Mouse (Mus musculus) forebrain, embryonic 11.5 days (tissue): Measurements from ENCODE around the gene Fzd2. TPM values are rescaled to one million over a fixed set of nuclear protein-coding genes. Genes with fewer than 3 reads are reported as not detected.
A peak's percentile ranks its signal among the peaks of the same experiment; 100 is the strongest.
"Not testable (repeated sequence)": the region's sequence is repeated elsewhere in the genome, so short reads cannot be mapped to it uniquely, and the experiment has no call there.

Experiments
- ATAC-seq: fragments of 200-750 bp; cut with Nextera tagmentation; replicated peaks from 2 replicates; pipeline ENCODE4 v1.8.0; 2017; ENCODE audit warnings: moderate TSS enrichment; ENCODE audit not compliant: low FRiP score
- DNase-seq: peaks from one replicate; pipeline ENCODE4 v3.0.0-alpha.2; 2017; ENCODE audit warnings: low spot score
- H3K27ac ChIP-seq: fragments of 300-500 bp; sonication (generic); 2 replicates; pipeline ENCODE4 v1.5.1; 2014; ENCODE audit warnings: low read depth, low read length
- H3K27me3 ChIP-seq: fragments of 300-500 bp; sonication (generic); 2 replicates; pipeline ENCODE4 v1.6.1; 2014; ENCODE audit warnings: mild to moderate bottlenecking, low read length, mixed read lengths; ENCODE audit not compliant: control insufficient read depth, insufficient read depth
- H3K36me3 ChIP-seq: fragments of 300-500 bp; sonication (generic); 2 replicates; pipeline ENCODE4 v1.6.1; 2014; ENCODE audit warnings: mild to moderate bottlenecking, low read length, moderate library complexity, mixed read lengths; ENCODE audit not compliant: control insufficient read depth, insufficient read depth
- H3K4me1 ChIP-seq: fragments of 300-500 bp; sonication (generic); replicated peaks from 2 replicates; pipeline ENCODE4 v1.6.1; 2014; ENCODE audit warnings: low read length, mixed read lengths; ENCODE audit not compliant: control insufficient read depth, insufficient read depth
- H3K4me2 ChIP-seq: fragments of 300-500 bp; sonication (generic); 2 replicates; pipeline ENCODE4 v1.6.1; 2014; ENCODE audit warnings: low read depth, mild to moderate bottlenecking, low read length, moderate library complexity, mixed read lengths; ENCODE audit not compliant: severe bottlenecking
- H3K4me3 ChIP-seq: fragments of 300-500 bp; sonication (generic); 2 replicates; pipeline ENCODE4 v1.5.1; 2014; ENCODE audit warnings: low read depth, low read length
- H3K9ac ChIP-seq: fragments of 300-500 bp; sonication (generic); 2 replicates; pipeline ENCODE4 v1.6.1; 2014; ENCODE audit warnings: low read length
- H3K9me3 ChIP-seq: fragments of 300-500 bp; sonication (generic); 2 replicates; pipeline ENCODE4 v1.6.1; 2016; ENCODE audit warnings: low read length, mixed read lengths; ENCODE audit not compliant: control insufficient read depth
- WGBS: fragments of 180-500 bp; shearing (Covaris S2); extraction: QIAGEN DNeasy Blood & Tissue Kit; methylation state at CpG from one replicate; pipeline ENCODE4 v1.1.7; 2014; 5-methylcytosine and 5-hydroxymethylcytosine counted together
- polyA plus RNA-seq: library from polyadenylated mRNA; unstranded; fragments of >200 nt; fragmentation: Nextera tagmentation; extraction: Ambion mirVana; gene quantifications from 2 replicates; pipeline ENCODE4 v1.2.1, GENCODE M21; 2014

The Fzd2 gene
- 45.2 and 46.3 TPM in 2 replicates for polyA plus RNA-seq

DNA sequence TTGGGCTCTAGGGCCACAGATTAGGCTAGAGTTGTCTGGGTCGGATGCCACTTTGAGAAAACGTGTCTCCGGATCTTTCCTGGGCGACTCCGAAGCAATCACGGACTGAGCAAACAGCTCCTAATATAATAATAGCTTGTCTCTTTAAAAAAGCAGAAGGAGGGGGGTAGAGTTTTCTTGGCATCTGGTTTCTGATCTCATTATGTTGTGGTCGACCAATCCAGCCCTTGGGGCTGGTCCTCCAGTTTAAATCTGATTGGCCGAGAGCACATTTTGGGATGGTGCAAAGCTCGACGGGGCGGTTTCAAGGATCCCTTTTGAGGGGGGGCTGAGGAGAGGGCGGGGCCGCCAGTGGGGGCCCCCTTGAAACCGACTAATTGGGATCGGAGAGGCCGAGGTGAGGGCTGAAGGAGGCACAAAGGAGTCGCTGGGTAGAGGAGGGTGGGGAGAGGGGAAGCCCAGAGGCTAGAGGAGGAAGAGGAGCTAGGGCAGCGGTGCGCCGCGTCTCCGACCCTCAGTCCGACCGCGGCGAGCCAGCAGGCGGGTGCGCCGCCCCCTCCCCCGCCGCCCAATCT is at the start of gene Fzd2:
Gene Fzd2 (plus strand): TSS at position 387 of the 575 bp plus-strand sequence.
- Histone ChIP-seq H3K9ac (peak within 1 kb of the TSS; percentile 99), H3K27ac (peak within 1 kb of the TSS; percentile 100), H3K4me3 (peak within 1 kb of the TSS; percentile 78), H3K36me3 (no peaks in the 10 kb centered on the region), H3K27me3 (no peaks in the 10 kb centered on the region), H3K4me2 (peak within 1 kb of the TSS; percentile 70), H3K4me1 (peaks cover 12% of the 10 kb centered on the region), H3K9me3 (no peaks in the 10 kb centered on the region)
- whole genome bisulfite sequencing, result under 1% methylated on average over 29 of the region's 31 CpGs
- DNase-seq (peak; percentile 99), ATAC-seq (peak; percentile 92)

DNA sequence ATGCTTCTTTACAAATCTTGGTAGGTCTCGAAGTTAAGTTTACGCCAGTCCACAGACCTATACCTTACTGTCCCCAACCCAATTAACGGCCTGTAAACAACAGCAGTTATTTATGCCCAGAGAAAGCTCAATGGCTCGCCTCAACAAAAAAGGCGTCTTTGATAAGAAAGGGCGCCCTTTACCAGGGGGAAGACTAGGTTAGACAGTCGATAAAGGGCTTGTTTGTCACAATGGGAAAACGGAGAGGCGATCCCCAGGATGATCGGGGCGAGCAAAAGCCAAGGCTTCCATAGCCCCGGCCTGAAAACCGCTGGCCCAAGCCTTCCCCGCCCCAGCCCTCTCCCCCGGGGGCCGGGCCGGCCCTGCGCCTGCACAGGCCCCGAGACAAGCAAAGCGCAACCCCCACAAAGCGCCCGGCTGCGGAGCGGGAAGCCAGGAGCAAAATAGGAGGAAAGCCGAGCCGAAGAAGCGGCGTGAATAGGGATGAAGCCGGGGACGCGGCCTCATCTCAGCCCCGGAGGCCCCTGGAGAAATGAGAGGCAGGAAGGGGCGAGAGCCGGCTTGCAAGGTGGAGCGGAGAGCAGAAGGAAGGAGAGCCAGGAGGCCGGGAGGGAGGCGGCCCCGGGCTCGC is 48.7 kb upstream of the Fzd2 start:
- peak overlapping the region; percentile 98 for H3K9ac ChIP-seq
- no peaks in the 10 kb centered on the region; the same call in 1 of the 2 replicates for H3K4me1 ChIP-seq
- DNase-seq, result no peak
- H3K4me2 ChIP-seq, result peak overlapping the region; percentile 53
- peak; percentile 45 for ATAC-seq
- H3K36me3 ChIP-seq, result no peaks in the 10 kb centered on the region
- H3K9me3 ChIP-seq, result no peaks in the 10 kb centered on the region
- H3K4me3 ChIP-seq, result peak overlapping the region; percentile 96
- peak overlapping the region; percentile 92 for H3K27ac ChIP-seq
- under 1% methylated on average over 39 of the region's 39 CpGs for WGBS
- H3K27me3 ChIP-seq, result no peaks in the 10 kb centered on the region

DNA sequence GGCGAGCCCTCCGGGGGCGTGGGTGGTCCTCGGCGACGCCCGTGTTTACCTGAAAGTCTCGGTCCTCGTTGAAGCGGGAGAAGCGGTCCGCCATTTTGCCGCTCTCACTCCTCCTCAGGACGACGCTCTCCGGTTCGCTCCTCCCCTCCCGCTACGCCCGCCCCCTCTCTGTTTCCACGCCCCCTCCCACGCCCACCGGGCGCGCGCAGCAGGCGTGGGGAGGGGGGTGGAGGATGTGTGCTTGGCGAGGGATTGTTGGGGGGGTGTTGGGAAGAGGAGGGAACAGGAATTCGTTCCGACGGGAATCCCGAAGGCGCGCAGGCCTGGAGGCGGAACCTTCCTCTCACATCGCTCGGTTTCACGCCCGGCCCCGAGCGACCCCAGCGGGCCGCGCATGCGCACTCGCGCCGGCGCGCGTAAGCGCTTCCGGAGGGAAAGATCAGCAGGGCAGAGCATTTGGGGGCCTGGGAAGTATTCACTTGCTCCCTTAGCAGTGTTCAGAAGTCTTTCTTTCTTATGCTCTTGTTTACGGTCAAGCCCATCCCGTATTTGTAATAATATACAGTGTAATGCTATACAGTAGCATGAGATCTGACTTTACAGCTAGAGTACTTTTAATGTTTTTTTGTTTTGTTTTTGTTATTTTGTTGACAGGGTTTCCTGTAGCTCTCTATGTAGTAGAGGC is 48.0 kb upstream of the Fzd2 start, which contains the start of gene Gpatch8:
Gene Gpatch8 (minus strand): TSS at position 362 of the 685 bp plus-strand sequence.
- peak within 1 kb of the TSS; percentile 53 for H3K4me2 ChIP-seq
- H3K27ac ChIP-seq, result peak within 1 kb of the TSS; percentile 92
- WGBS, result under 1% methylated on average over 45 of the region's 55 CpGs
- no peaks in the 10 kb centered on the region for H3K9me3 ChIP-seq
- H3K36me3 ChIP-seq, result no peaks in the 10 kb centered on the region
- H3K9ac ChIP-seq, result peak within 1 kb of the TSS; percentile 98
- no peaks in the 10 kb centered on the region; the same call in 1 of the 2 replicates for H3K4me1 ChIP-seq
- DNase-seq (peak; percentile 98), ATAC-seq (peak; percentile 92)
- H3K27me3 ChIP-seq, result no peaks in the 10 kb centered on the region
- H3K4me3 ChIP-seq, result peak within 1 kb of the TSS; percentile 96

DNA sequence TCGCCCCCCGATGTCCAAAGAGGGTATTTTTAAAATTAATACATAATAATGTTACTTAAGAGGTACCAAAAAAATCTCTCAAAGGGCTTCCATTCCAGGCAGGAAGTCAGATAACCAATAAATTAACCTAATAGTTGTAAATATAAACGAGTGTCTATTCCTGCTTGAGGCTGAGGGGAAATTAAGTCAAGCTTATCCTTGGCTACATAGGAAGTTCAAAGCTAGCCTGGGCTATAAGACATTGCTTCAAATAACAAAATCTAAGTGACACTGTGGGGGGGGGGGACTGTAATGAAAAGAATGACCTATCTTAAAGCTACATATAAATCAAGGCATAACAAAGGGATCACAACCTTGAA is 47.5 kb upstream of the Fzd2 start:
- Histone ChIP-seq H3K4me1 (no peaks in the 10 kb centered on the region; the same call in 1 of the 2 replicates), H3K4me3 (peak overlapping the region; percentile 96; the same call in 1 of the 2 replicates), H3K4me2 (peak overlapping the region; percentile 43; the same call in 1 of the 2 replicates), H3K27ac (peak overlapping the region; percentile 92; the same call in 1 of the 2 replicates), H3K27me3 (no peaks in the 10 kb centered on the region), H3K36me3 (no peaks in the 10 kb centered on the region), H3K9me3 (no peaks in the 10 kb centered on the region), H3K9ac (no peak overlapping the region)
- DNase-seq (no peak), ATAC-seq (0 out of 2 replicates have a peak, but pooled peaks have one; percentile 11)
- 22% methylated on average over 3 of the region's 3 CpGs for WGBS

DNA sequence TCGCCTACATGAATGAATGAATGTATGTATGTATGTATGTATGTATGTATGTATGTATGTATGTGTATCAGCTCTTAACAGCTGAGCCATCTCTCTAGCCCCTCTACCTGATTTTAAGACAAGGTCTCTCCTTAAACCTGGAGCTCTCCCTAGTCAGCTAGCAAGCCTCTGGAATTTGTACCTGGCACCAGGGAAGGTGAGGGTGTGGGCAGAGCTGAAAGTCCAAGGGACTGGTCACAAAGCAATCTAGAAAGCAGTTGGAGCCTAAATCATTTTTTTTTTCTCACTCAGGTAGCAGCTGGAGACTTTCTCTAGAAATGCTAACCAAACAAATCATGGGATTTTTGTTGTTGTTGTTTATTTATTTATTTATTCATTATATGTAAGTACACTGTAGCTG is 46.8 kb upstream of the Fzd2 start:
- Histone ChIP-seq H3K4me3 (no peak overlapping the region), H3K4me2 (no peak overlapping the region), H3K27ac (no peak overlapping the region), H3K4me1 (no peaks in the 10 kb centered on the region; the same call in 1 of the 2 replicates), H3K9ac (no peak overlapping the region), H3K27me3 (no peaks in the 10 kb centered on the region), H3K36me3 (no peaks in the 10 kb centered on the region), H3K9me3 (no peaks in the 10 kb centered on the region)
- ATAC-seq (no peak), DNase-seq (no peak)
- 96% methylated on average over 1 of the region's 1 CpGs for WGBS

DNA sequence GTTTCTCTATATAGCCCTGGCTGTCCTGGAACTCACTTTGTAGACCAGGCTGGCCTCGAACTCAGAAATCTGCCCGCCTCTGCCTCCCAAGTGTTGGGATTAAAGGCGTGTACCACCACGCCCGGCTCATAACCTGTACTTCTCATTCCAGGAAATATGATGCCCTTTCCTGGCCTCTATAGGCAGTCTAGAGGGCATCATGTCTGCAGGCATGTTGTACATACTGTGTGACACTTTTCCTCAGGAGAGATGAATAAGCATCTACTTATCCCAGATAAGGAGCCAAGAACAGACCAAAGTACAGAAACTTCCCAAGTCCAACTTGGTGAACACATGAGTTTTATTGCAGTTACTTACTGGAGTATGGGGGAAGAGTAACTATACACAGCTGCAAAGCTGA is 45.5 kb upstream of the Fzd2 start:
- Histone ChIP-seq H3K36me3 (no peaks in the 10 kb centered on the region), H3K27me3 (no peaks in the 10 kb centered on the region), H3K9me3 (no peaks in the 10 kb centered on the region), H3K4me1 (no peaks in the 10 kb centered on the region; the same call in 1 of the 2 replicates), H3K9ac (no peak overlapping the region), H3K4me2 (no peak overlapping the region), H3K4me3 (no peak overlapping the region), H3K27ac (no peak overlapping the region)
- 93% methylated on average over 3 of the region's 5 CpGs for WGBS
- DNase-seq, result no peak
- no peak for ATAC-seq

DNA sequence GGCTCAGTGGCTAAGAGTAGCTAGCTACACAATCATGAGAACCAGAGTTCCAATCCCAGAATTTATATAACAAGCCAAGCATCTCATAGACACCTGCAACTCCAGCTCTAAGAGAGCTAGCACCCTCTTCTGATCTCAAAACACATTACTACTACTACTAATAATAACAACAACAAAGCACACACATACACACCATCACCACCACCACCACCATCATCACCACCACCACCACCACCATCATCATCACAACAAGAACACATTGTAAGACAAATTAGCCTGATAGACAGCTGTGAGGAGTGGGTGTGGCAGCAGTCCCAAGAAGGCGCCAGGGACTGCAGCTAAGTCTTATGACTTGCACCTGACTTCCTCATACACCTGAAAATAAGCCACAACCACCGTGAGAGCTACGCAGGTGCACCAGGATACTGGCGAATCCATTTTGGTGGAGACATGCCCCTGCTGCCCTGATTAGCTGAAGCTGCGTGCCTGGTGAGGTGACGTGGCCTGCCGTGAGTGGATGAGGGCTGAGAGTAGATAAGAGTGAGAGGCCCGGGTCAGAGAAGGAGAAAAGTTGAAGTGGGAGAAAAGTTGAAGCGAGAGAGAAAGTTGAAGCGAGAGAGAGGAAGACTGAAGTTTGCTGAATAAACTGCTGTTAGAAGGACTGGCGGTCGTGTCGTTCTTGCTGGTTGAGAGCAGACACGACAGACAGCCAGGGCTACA is 39.1 kb upstream of the Fzd2 start:
- not testable (repeated sequence) for H3K27ac ChIP-seq, H3K27me3 ChIP-seq, H3K9ac ChIP-seq, H3K36me3 ChIP-seq, H3K4me1 ChIP-seq, DNase-seq, ATAC-seq, H3K4me3 ChIP-seq, H3K4me2 ChIP-seq, H3K9me3 ChIP-seq
- 90% methylated on average over 14 of the region's 14 CpGs for WGBS

DNA sequence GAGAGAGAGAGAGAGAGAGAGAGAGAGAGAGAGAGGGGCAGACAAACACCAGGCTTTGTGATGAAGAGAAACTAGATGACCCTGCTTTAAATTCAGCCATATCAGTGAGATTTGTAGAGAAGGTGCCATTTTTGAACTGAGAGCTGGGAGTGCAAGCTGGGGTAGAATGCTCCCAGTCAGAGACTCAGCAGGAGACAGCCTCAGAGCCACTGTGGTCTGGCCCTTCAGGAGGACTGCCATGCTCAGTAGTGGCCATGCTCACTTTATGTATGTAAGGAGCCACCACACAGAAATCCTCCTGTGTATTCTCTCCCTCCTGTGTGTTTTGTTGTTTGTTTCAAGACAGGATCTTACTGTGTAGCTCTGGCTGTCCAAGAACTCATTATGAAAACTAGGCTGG is 38.5 kb upstream of the Fzd2 start:
- Histone ChIP-seq H3K4me1 (no peaks in the 10 kb centered on the region), H3K4me3 (no peak overlapping the region), H3K36me3 (no peaks in the 10 kb centered on the region), H3K27ac (no peak overlapping the region), H3K4me2 (no peak overlapping the region), H3K9ac (no peak overlapping the region), H3K27me3 (no peaks in the 10 kb centered on the region), H3K9me3 (no peaks in the 10 kb centered on the region)
- ATAC-seq (no peak), DNase-seq (no peak)
